Mouse (Mus musculus) spleen, adult 2 months (tissue): ENCODE measurements around the gene Cd33. TPM values are rescaled to one million over a fixed set of nuclear protein-coding genes. Genes with fewer than 3 reads are reported as not detected.

Source experiments
- DNase-seq, 2 experiments: peaks; one replicate each; pipeline versions ENCODE4 v3.0.0 to v3.0.0-alpha.2; 2012 to 2021; ENCODE audit warnings: low spot score in 2 of 2, low read depth in 1 of 2
- H3K27ac ChIP-seq: fragments of 200-500 bp; 2 replicates; pipeline ENCODE4 v1.5.1; 2012; ENCODE audit warnings: low read length, inconsistent platforms; ENCODE audit not compliant: insufficient read depth
- H3K27me3 ChIP-seq: fragments of 200-500 bp; 2 replicates; pipeline ENCODE4 v1.6.1; 2012; ENCODE audit warnings: mild to moderate bottlenecking, moderate library complexity, low read length, inconsistent platforms; ENCODE audit not compliant: control insufficient read depth, insufficient read depth
- H3K36me3 ChIP-seq: fragments of 200-500 bp; 2 replicates; pipeline ENCODE4 v1.6.1; 2012; ENCODE audit warnings: mild to moderate bottlenecking, low read length, inconsistent platforms; ENCODE audit not compliant: control insufficient read depth, insufficient read depth
- H3K4me1 ChIP-seq: fragments of 200-500 bp; 2 replicates; pipeline ENCODE4 v1.6.1; 2011; ENCODE audit warnings: inconsistent platforms; ENCODE audit not compliant: control insufficient read depth, insufficient read depth, insufficient read length
- H3K4me3 ChIP-seq: fragments of 200-500 bp; 2 replicates; pipeline ENCODE4 v1.5.1; 2011; ENCODE audit warnings: mild to moderate bottlenecking, inconsistent platforms; ENCODE audit not compliant: insufficient read depth, insufficient read length; ENCODE audit errors: extremely low read depth
- CTCF ChIP-seq: fragments of 200-500 bp; IDR thresholded peaks from 2 replicates; pipeline ENCODE4 v1.5.1; 2011; ENCODE audit warnings: mild to moderate bottlenecking, inconsistent platforms; ENCODE audit not compliant: insufficient read depth, insufficient read length, insufficient replicate concordance; ENCODE audit errors: extremely low read depth
- POLR2A ChIP-seq: fragments of 200-500 bp; IDR thresholded peaks from 2 replicates; pipeline ENCODE4 v1.6.1; 2011; ENCODE audit warnings: low read depth, low read length, inconsistent platforms
- whole genome bisulfite sequencing: fragments of 180-500 bp; shearing (Covaris S2); methylation state at CpG from one replicate; pipeline ENCODE4 v1.1.7; 2018; 5-methylcytosine and 5-hydroxymethylcytosine counted together
- polyA plus RNA-seq: library from polyadenylated mRNA; depleted of rRNA; stranded (reverse); fragments of >200 nt; gene quantifications from 2 replicates; pipeline ENCODE4 v1.2.3, GENCODE M21; 2012; rRNA removed

The Cd33 gene
- polyA plus RNA-seq, 1 experiment: 19.2 TPM

GRCm38 (mm10) chr7:43475706-43476105 is 68.5 kb downstream of the Cd33 start:
- no peak for TF ChIP-seq POLR2A
- 0 out of 2 replicates have a peak, but pooled peaks have one; percentile 3 for TF ChIP-seq CTCF
- no peak overlapping the region for H3K4me3 ChIP-seq
- DNase-seq: peak in 1 of 2 experiments; percentile 8
- no peaks in the 10 kb centered on the region for H3K36me3 ChIP-seq
- H3K27ac ChIP-seq: no peak overlapping the region
- WGBS: 6% methylated on average over 23 of the region's 23 CpGs
- peaks cover 10% of the 10 kb centered on the region for H3K27me3 ChIP-seq
- H3K4me1 ChIP-seq: peaks cover 3% of the 10 kb centered on the region; the same call in 1 of the 2 replicates

Other genes starting within 250 kb of the Cd33 start
- gene Zfp715, start 231.1 kb downstream of the Cd33 start, polyA plus RNA-seq: 2.9 and 4.1 TPM in 2 replicates
- gene Siglecf, start 193.1 kb downstream of the Cd33 start, polyA plus RNA-seq: 0.94 and 0.99 TPM in 2 replicates
- 279 and 393 TPM in 2 replicates for gene Siglecg, start 136.2 kb downstream of the Cd33 start, polyA plus RNA-seq
- 0.12 and 0.18 TPM in 2 replicates for gene Lim2, start 116.8 kb downstream of the Cd33 start, polyA plus RNA-seq
- 97.1 and 102 TPM in 2 replicates for gene Nkg7, start 107.4 kb downstream of the Cd33 start, polyA plus RNA-seq
- 0.26 TPM in 1 of 2 replicates, not detected in the other for gene Cldnd2, start 103.6 kb downstream of the Cd33 start, polyA plus RNA-seq
- 37.8 and 39.1 TPM in 2 replicates for gene Etfb, start 100.3 kb downstream of the Cd33 start, polyA plus RNA-seq
- not detected in 2 replicates for gene Gm45233, start 100.3 kb downstream of the Cd33 start, polyA plus RNA-seq
- 3.8 and 4.8 TPM in 2 replicates for gene Vsig10l, start 81.3 kb downstream of the Cd33 start, polyA plus RNA-seq
- 0.23 and 0.25 TPM in 2 replicates for gene Iglon5, start 54.4 kb downstream of the Cd33 start, polyA plus RNA-seq
- gene 4931406B18Rik, start 38.5 kb downstream of the Cd33 start, polyA plus RNA-seq: not detected in 2 replicates
- gene Zfp658, start 17.8 kb upstream of the Cd33 start, polyA plus RNA-seq: 1.4 and 1.6 TPM in 2 replicates
- 0.78 and 1.5 TPM in 2 replicates for gene Zfp719, start 35.2 kb upstream of the Cd33 start, polyA plus RNA-seq
- gene Zfp819, start 62.7 kb upstream of the Cd33 start, polyA plus RNA-seq: 0.06 TPM in 1 of 2 replicates, not detected in the other
- gene Ceacam18, start 90.3 kb upstream of the Cd33 start, polyA plus RNA-seq: not detected in 2 replicates
- 23.3 and 25.6 TPM in 2 replicates for gene Siglece, start 115.7 kb upstream of the Cd33 start, polyA plus RNA-seq
- 8.9 and 11.4 TPM in 2 replicates for gene Ctu1, start 127.6 kb upstream of the Cd33 start, polyA plus RNA-seq
- gene Klk14, start 146.0 kb upstream of the Cd33 start, polyA plus RNA-seq: not detected in 2 replicates
- gene Klk13, start 168.1 kb upstream of the Cd33 start, polyA plus RNA-seq: 0.04 TPM in 1 of 2 replicates, not detected in the other
- not detected in 2 replicates for gene Klk12, start 224.5 kb upstream of the Cd33 start, polyA plus RNA-seq
- not detected in 2 replicates for gene Klk11, start 230.2 kb upstream of the Cd33 start, polyA plus RNA-seq
- 0.16 TPM in 1 of 2 replicates, not detected in the other for gene Klk10, start 236.6 kb upstream of the Cd33 start, polyA plus RNA-seq
- gene Klk9, start 247.5 kb upstream of the Cd33 start, polyA plus RNA-seq: not detected in 2 replicates